Mouse (Mus musculus) c-Kit-positive CD71-negative TER-119-negative erythroid progenitor cells, embryonic 14.5 days (primary cell): ENCODE results near the gene Cldn14.
A peak's percentile ranks its signal among the peaks of the same experiment; 100 is the strongest.

Experiments used
- DNase-seq: peaks from one replicate; pipeline ENCODE4 v3.0.0-alpha.2; 2013; ENCODE audit warnings: low read depth

Gene Cldn14

DNA sequence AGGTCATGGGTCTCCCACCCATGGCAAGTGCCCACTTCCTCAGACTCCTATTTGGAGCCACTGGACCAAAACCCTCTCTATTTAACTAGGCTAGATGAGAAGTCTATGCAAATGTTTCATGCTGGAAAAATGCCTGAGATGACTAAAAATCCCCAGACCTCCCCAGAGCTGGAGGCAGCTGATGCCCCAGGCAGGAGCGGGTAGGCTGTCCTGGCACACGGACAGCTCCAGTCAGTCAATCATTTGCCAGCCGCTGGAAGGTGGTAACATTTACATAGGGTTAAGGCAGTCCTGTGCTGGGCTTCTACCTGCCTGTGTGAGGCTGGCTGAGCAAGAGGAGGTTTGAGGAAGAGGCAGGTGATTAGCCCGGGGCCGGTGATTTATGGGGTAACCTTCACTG lies 96.5 kb downstream of the Cldn14 start:
- DNase-seq: no peak

DNA sequence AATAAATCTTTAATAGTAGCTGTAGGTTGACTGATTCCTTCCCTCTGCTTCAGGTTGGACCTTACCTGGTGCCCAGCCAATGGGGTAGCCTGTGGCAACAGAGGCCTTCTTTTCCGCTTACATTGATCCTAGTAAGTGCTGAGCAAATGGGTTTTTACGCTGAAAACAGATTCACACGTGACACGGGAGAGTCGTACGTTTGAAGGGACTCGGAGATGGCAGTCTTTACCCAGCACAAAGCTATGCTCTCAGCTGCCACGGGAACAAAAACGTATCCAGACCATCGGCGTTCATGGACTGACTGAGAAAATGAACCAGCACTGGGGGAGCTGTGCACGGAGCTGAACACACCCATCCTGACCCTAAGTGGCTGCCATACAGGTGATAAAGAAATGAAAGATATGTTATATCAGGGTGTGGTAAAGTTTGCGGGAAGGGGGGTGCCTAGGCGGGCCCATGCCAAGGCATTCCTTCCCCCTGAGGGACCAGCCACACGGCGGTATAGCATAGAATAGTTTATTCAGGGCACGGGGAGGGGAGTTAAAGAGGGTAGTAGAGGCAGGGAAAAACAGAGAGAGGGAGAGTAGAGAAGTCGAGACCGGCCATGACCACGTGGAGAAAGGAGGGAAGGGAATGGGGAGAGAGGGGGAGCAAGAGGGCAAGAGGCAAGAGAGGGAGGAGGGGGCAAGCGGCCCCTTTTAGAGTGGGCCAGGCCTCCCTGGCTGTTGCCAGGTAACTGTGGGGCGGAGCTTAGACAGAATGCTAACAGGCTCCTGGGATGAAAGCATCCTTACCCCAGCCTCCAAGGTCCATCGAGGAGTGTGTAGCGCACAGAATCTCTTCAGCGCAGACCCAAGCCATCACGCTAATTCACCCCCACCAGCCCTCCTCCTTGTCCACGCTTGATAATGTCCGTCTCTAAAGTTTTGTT lies 97.6 kb downstream of the Cldn14 start:
- no peak for DNase-seq

DNA sequence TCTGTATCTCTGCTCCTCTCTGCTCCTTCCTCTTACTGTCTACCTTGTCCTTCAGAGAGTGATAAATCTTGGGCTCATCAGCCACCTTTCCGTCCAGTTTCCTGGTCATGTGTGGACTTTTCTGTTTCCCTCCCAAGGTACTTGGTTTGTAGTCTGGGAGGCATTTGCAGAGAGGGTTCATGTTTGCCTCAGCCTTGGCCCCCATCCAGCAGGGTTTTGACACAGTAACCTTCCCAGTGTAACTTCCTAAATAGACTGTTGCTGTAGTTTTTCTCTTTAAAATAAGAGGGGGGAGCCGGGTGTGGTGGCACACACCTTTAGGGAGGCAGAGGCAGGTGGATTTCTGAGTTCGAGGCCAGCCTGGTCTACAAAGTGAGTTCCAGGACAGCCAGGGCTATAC lies 98.7 kb downstream of the Cldn14 start:
- DNase-seq: no peak

DNA sequence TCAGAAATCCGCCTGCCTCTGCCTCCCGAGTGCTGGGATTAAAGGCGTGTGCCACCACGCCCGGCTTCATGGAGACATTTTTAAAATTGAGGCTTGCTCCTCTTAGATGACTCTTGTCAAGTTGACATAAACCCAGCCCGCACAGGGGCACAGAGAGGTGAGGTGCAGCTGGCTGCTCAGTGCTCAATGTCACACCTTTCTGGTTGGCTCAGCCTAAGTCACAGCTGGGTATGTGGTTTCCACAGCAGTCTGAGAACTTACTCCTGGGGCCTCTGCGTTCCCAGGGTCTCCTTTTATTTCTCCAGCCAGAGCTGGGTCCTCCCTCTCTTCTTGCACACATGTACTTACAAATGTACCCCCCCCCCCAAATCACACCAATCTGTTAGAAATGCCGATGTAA lies 100.4 kb downstream of the Cldn14 start:
- DNase-seq: no peak

DNA sequence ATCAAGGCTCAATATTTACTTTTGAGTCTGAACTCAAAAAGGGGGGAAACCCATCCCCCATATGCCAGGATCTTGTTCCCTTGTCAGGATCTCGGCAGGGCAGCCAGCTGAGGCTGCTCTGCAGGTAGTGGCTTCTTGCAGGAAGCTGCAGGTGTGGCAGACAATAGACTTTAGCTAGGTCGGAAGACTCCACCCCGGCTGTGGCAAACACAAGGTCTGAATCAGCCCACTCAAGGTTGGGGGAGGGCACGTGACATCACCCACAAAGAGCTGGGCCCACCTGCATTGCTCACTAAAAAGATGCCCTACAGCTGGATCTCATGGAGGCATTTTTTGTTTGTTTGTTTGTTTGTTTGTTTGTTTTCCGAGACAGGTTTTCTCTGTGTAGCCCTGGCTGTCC lies 100.9 kb downstream of the Cldn14 start:
- no peak for DNase-seq

DNA sequence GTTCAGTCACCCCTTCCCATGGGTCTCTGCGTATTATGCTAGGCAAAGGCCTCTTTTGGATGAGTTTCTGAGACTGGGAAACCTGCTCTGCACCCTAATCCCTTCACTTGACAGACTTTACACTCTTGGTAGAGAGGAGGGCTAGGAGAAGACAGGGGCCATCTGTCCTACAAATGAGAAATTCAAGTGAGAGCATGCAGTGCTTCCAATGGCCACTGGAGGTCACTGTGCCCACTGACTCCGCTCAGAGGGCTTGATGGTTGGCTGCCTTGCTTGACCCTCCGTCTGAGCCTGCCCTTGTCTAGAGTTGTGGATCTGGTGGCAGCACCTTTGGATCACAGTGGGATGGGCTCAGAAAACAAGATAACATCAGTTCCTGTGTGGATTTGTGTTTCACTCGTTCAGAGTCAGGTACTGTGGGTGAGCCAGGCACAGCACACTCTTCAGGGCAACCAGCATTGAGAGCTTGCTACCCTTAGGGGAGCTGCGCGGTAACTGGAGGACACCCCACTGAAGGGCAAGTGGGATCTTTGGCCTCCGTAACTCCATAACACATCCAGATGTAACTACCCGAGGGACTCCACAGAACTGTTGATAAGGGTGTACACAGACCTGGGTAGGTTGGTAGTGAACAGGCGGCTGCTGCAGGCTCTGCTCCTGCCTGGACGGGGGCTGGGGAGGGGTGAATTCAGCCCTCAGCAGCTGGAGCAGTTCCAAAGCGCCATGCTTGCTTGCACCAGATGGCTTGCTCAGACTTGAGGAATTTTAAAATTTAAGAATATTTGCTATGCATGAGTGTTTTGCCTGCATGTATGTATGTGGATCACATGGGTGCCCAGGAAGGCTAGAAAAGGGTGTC lies 102.3 kb downstream of the Cldn14 start:
- no peak for DNase-seq

DNA sequence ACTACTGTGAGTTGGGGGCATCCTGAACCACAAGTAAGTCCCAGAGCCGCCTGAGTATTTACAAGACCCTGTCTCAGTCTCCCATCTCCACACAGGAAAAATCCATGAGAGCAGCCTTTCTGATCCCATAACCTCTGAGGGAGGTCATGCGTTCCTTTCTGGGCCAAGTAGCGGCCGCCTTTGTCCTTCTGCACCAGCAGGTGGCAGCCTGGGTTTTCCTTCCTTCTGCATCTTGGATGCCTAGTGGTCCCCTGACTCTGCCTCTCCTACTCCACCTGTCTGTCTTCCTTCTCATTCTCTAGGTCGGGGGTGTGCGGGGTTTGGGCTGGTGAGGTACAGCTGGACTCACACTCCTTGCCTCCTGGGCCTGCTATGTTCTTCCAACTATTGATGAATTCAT lies 105.6 kb downstream of the Cldn14 start:
- no peak for DNase-seq

DNA sequence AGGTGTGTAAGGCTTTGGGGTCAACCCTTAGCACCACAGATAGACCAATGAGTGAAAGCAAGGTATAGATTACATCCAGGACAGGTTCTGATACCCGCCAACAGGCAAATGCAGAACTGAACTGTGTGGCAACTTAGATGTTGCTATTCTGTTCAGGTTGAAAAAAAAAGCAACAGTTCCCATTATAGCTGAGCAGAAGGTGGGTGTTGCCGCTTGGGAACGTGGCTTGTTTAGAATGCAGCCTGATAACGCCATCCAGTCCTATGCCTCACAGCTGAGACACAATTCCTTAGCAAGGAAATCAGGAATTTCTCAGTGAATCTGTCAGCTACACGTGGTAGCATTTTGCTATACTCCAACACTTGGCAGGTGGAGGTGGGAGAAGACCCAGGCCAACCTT lies 115.4 kb downstream of the Cldn14 start:
- no peak for DNase-seq

DNA sequence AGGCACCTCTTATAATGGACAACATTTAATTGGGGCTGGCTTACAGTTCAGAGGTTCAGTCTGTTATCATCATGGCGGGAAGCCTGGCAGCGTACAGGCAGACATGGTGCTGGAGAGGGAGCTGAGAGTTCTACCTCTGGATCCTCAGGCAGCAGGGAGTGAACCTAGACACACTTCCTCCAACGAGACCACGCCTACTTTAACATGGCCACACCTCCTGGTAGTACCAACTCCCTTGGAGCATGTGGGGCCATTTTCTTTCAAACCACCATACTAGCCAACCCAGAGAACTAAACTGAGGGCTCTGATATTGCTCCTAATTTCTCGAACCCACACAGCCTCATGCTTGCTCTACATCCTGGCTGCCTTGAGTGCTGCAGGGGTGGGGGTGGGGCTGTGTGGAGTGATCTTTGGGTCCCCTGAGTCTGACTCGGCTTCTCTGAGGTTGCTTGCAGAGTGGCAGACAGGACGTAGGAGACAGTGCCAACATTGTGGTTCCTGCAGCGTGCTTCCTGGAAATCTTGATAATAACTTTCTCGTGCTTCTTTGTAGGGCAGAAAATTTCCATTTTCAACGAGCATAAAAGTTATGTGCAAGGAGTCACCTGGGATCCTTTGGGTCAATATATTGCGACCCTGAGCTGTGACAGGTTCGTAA lies 117.6 kb downstream of the Cldn14 start:
- no peak for DNase-seq

DNA sequence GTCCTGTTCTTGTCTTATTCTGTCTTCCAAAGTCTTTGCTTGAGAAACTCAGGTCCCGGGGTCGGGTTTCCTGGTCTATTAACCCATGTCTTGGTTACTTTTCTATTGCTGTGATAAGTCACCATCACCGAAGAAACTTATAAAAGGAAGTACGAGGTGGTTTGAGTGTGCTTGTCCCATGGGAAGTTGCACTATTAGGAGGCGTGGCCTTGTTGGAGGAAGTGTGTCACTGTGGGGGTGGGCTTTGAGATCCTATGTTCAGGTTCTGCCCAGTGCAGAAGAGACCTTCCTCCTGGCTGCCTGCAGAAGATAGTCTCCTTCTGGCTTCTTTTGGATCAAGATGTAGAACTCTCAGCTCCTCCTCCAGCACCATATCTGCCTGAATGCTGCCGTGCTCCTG lies 120.2 kb downstream of the Cldn14 start:
- DNase-seq: no peak

DNA sequence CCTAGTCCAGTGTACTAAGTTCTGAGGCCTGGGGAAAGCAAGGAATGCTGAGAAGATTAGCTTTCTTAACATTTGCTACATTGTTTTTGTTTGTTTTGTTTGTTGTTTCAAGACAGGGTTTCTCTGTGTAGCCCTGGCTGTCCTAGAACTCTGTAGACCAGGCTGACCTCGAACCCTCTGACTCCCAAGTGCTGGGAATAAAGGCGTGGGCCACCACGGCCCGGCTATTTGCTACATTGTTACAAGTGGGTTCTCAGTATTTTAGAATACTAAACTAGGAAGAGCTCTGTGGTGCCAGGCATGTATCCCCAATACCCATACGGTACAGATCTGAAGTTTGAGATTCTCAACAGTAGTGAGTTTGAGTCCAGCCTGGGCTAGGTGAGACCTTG lies 123.9 kb downstream of the Cldn14 start:
- no peak for DNase-seq

DNA sequence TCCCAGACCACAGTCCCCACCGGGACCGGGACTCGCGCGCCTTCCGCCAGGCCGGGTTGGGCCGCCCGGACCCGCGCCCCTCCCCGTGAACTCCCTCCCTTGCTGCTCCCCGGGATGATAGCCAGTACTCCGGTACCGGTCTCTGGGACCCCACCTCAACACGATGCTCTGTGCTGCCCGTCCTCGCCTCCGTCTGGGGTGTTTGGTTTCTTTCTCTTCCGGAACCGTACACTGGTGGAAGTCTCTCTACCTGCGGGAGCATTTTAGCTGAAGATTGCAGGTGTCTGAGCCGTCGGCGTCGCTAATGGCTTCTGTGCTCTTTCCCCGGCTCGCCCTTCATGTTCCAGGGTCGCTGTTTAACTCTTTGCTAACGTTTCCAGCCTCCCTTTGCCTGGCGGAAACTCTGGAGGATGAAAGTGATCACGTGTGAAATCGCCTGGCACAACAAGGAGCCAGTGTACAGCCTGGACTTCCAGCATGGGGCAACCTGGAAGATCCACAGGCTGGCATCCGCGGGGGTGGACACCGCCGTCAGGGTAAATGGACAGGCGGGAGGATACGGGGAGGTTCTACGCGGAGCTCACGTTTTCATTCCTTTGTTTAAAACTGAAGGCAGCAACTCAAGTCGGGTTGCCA lies 124.4 kb downstream of the Cldn14 start:
- no peak for DNase-seq

DNA sequence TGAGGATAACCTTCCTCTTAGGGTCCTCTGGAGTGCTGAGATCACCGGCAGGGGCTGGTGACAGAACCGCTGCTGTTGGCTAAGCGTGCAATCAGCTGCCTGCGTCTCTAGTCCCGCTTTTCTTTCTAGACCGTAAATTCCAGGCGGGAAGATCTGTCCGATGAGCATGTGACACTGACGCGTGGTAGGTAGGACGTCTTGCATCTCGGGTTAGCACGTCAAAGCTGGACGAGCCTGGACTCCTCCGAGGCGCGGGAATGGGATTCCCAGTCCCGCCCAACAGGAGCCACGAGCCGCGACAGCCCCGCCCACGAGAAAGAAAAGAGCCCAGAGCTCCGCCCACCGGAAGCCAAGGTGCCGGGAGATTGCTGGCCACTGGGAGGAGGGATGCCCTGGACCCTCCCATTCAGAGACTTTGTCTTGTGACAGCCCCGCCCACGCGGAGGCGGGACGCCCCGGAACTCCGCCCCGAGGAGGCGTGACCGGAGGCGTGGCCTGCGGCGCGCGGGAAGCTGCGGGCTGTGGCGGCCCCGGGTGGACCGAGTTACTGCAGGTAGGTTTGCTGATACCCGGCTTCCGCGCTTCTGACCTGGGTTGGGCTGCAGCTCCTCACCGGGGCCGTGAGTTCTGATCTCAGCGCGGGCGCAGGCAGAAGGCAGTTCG lies 125.1 kb downstream of the Cldn14 start, which contains the start of gene Chaf1b:
TSS of gene Chaf1b (plus strand) at position 479 of the 663 bp plus-strand sequence.
- DNase-seq: peak; percentile 96

DNA sequence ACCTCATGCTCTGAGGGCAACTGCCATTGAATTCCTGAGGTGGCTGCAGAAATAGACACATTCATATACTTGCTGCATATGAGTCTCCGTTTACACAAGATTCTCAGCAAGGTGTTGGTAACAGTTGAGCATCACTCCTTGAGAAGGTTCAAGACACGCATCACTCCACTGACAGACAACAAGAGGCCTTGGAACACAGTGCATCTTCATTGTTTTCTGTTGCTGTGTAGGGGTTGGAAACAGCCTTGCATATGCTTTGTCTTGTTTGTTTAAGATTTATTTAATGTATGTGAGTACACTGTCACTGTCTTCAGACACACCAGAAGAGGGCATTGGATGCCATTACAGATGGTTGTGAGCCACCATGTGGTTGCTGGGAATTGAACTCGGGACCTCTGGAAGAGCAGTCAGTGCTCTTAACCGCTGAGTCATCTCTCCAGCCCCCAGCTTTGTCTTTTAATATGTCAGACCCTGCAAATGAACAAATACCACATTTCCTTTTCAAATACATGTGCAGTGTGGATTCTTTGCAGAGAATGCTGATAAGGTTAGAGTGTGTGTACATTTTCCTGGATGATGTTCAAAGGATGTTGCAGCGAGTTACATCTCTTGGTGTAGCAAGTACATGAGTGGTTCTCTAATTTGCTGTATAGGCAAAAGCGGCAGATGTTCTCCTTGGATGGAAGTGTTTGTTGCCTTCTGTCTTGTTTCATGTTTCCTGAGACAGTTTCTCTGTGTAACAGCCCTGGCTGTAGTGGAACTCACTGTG lies 130.8 kb downstream of the Cldn14 start:
- DNase-seq: no peak

DNA sequence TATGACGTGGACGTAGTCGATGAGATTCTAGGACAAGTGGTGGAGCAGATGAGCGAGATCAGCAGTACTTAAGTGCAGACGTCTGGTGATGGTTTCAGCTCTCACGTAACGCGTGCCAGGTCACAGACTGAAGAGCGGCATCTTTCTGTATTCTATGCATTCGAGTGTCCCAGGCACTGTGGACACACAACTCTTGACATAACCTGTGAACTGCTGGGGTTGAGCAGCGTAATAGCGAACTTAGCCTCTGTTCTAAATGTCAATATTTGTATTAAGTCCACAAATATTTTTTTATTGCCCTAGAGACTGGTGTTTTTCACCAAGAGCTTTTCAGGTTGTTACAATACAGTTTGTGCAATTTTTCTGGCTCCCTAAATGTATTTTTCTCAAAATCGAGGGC lies 133.8 kb downstream of the Cldn14 start:
- DNase-seq: no peak
